Mouse (Mus musculus): ENCODE results near the gene Hacd3.
"Not testable (repeated sequence)": the region's sequence is repeated elsewhere in the genome, so short reads cannot be mapped to it uniquely, and the experiment has no call there.

DNA sequence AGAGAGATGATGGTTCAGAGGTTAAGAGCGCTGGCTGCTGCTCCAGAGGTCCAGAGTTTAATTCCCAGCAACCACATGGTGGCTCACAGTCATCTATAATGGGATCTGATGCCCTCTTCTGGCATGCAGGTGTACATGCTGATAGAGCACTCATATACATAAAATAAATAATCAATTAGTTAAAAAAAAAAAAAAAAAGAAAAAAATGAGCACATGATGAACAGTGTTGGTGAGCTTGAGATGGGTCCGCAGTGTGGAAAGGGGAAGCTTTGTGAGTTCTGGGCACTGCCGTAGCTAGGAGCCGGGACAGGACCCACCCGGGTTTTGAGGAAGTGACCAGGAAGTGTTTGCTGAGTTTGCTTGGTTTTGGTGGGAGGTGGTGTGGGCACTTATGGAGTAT is 9.9 kb upstream of the Hacd3 start:
- peak; percentile 46 for TF ChIP-seq CTCF (IDR thresholded peaks at IDR 0.05; ENCODE audit: low read depth)
- not testable (repeated sequence) for TF ChIP-seq EP300 (IDR thresholded peaks at IDR 0.05; ENCODE audit: low read depth)
